Mouse (Mus musculus) heart, adult 8-10 months (tissue): Measurements from ENCODE around the gene 4930563M21Rik. TPM values are rescaled to one million over a fixed set of nuclear protein-coding genes. Genes with fewer than 3 reads are reported as not detected.
"Not testable (repeated sequence)": the region's sequence is repeated elsewhere in the genome, so short reads cannot be mapped to it uniquely, and the experiment has no call there.

Source experiments
- DNase-seq: peaks from one replicate; pipeline ENCODE4 v3.0.0; 2022; ENCODE audit warnings: low spot score
- total RNA-seq, 4 experiments: library from RNA; stranded (reverse); gene quantifications; 2 replicates each; pipeline ENCODE4 v1.2.4; 2022

Gene 4930563M21Rik
- not detected for total RNA-seq

DNA sequence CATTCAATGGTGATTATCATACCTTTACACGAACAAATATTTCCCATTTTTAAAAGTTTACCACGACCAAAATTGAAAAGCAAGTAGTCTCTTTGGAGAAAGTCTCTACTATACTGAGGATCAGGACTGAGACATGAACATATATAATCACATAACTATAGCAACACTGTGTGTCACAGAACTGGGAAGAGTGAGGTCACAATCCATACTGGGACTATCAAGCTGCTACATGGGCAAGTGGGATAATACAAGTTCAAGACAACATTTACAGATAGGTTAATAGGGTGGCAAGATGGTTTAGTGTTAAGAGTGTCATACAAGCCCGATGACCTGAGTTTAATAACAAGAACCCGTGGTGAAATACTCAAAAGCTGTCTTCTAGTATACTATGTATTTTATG lies at the start of gene 4930563M21Rik:
TSS of gene 4930563M21Rik (minus strand) at position 101 of the 400 bp plus-strand sequence.
- no peak for DNase-seq

- no peak for DNase-seq
Observed at GRCm38 (mm10) chr9:56056147-56056546, 45.8 kb upstream of the 4930563M21Rik start.

GRCm38 (mm10) chr9:56053796-56054195 lies 43.4 kb upstream of the 4930563M21Rik start:
- DNase-seq: no peak

DNA sequence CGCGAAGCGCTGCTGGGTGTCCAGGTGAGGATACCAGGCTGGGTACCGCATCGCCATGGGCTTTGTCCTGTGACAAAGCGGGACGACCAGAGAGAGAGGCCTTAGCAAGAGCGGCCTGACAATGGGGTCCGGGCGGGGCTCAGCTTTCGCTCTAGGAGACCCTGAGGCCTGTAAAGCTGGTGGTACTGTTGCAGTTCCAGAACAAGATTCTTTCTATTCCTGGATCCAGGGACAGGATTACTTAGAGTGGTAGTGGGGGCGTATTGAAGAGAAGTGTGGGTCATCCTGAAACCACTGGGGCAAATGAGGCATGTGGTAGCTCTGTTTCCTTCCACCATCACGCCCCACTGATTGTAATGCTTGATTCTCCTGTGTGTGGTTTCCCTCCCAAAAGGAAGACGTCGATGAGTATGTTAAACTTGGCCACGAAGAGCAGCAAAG lies 31.9 kb upstream of the 4930563M21Rik start:
- DNase-seq: no peak

- peak; percentile 94 for DNase-seq
Observed at GRCm38 (mm10) chr9:56041372-56042180, 31.2 kb upstream of the 4930563M21Rik start, which contains the start of gene Rcn2. Gene Rcn2 (plus strand): TSS chr9:56041845.

- no peak for DNase-seq
Observed at GRCm38 (mm10) chr9:56032219-56032618, 21.9 kb upstream of the 4930563M21Rik start.

GRCm38 (mm10) chr9:56027292-56027691 lies 16.9 kb upstream of the 4930563M21Rik start:
- DNase-seq: no peak

DNA sequence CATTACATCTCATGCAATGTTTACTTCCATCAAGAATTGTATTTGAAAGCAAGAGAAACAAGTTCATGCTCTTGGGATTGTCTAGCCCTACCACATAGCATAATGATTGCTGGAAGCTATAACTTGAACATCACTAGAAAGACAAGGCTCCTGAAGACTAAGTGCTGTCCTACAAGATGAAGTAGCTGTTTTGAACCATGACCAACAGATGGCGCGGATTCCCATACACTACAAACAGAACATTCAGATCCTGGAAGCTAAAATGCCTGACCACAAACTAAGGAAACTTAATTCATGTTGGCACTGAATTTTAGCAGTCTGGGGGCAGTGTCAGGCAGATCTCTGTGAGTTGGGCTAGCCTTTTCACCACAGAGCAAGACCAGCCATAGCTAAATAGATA lies 14.4 kb upstream of the 4930563M21Rik start:
- DNase-seq: no peak

DNA sequence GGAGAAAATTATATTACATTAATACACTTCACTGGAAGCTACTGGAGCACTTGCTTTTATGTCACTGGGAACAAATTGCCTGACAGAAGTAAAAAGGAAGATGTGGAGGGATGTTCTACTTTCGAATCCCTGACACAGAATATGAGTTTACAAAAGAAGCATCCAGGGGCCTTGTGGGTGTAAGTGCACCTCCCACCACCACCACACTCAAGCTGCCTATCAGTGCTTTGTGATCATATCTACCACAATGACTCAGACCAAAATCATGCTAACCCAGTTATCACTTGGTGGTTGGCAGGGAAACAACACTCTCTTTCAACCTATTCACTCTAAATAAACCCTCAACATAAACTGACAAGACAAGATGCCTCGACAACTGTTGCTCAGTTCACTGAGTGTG lies 5.7 kb downstream of the 4930563M21Rik start:
- not testable (repeated sequence) for DNase-seq

DNA sequence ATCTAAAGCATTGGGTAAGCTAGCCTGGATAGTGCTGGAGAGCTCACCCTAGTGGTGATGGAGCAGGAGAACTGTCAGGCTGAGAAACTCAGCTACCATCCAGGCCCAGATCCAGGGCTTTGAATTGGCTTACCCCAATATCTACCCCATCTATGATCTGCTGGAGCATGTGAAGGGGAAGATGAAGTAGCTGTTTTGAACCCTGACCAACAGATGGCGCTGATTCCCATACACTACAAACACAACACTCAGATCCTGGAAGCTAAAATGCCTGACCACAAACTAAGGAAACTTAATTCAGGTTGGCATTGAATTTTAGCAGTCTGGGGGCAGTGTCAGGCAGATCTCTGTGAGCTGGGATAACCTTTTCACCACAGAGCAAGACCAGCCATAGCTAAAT lies 63.5 kb downstream of the 4930563M21Rik start:
- DNase-seq: no peak

GRCm38 (mm10) chr9:55941356-55941755 lies 69.0 kb downstream of the 4930563M21Rik start:
- DNase-seq: no peak

- no peak for DNase-seq
Observed at GRCm38 (mm10) chr9:55938618-55938985, 71.7 kb downstream of the 4930563M21Rik start.

- DNase-seq: peak; percentile 81
Observed at GRCm38 (mm10) chr9:55937664-55938617, 72.4 kb downstream of the 4930563M21Rik start, which contains the start of gene Scaper. Gene Scaper (minus strand): TSS chr9:55938119.

GRCm38 (mm10) chr9:55937224-55937663 lies 73.1 kb downstream of the 4930563M21Rik start:
- DNase-seq: no peak

DNA sequence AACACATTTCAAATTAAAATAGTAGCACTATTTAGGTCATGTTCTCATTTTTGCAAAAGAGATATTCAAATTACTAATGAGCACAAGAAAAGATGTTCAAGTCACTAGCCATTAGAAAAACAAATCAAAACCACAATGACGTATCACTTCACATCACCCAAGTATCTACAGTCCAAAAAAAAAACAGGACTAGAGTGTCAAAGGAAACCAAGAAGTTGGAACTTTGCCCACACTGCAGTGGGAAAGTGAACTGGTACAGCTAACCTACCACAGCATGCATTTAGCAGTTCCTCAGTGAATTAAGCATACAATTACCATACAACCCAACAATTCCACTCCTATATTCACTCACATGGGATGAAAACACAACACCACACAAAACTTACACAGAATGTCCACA lies 77.9 kb downstream of the 4930563M21Rik start:
- no peak for DNase-seq

GRCm38 (mm10) chr9:55918579-55918978 lies 91.8 kb downstream of the 4930563M21Rik start:
- DNase-seq: peak; percentile 38

GRCm38 (mm10) chr9:55916751-55917150 lies 93.6 kb downstream of the 4930563M21Rik start:
- DNase-seq: no peak

Other genes with a start within 250 kb of the 4930563M21Rik start
- gene Scaper, start 72.4 kb downstream of the 4930563M21Rik start, total RNA-seq: 10 to 100 TPM; 17.3 to 20.1 (median 18.1) TPM
- 10 to 100 TPM; 30.5 to 33.8 (median 31.8) TPM for gene Rcn2, start 31.3 kb upstream of the 4930563M21Rik start, total RNA-seq
- 1 to 10 TPM in 3 of 4 experiments, under 1 TPM in 1; 0.97 to 2.0 (median 1.1) TPM for gene Pstpip1, start 79.4 kb upstream of the 4930563M21Rik start, total RNA-seq
- gene Tspan3, start 154.9 kb upstream of the 4930563M21Rik start, total RNA-seq: 100 to 1,000 TPM; 189 to 223 (median 201) TPM